Mouse (Mus musculus) liver, postnatal 0 days (tissue): ENCODE measurements at regions not wholly inside any gene's neighbourhood (a gene's known extent, or its start where the extent isn't known, plus 50 kb on each side); places are given as distances from the start of the nearest gene placed in this dataset.

Experiments used
- ATAC-seq: fragments of 200-750 bp; cut with Nextera tagmentation; 2 replicates; pipeline ENCODE4 v1.8.0; 2017; ENCODE audit warnings: mild to moderate bottlenecking, moderate library complexity
- DNase-seq: peaks from one replicate; pipeline ENCODE4 v3.0.0-alpha.2; 2016
- H3K27ac ChIP-seq: fragments of 300-500 bp; sonication (generic); 2 replicates; pipeline ENCODE4 v1.5.1; 2014; ENCODE audit warnings: antibody characterized with exemption, moderate library complexity, mild to moderate bottlenecking, low read depth
- H3K27me3 ChIP-seq: fragments of 300-500 bp; sonication (generic); 2 replicates; pipeline ENCODE4 v1.6.1; 2014; ENCODE audit warnings: low read length, control low read depth, mixed read lengths; ENCODE audit not compliant: insufficient read depth
- H3K36me3 ChIP-seq: fragments of 300-500 bp; sonication (generic); replicated peaks from 2 replicates; pipeline ENCODE4 v1.6.1; 2014; ENCODE audit warnings: mild to moderate bottlenecking, control low read depth, low read length, moderate library complexity, mixed read lengths; ENCODE audit not compliant: insufficient read depth
- H3K4me1 ChIP-seq: fragments of 300-500 bp; sonication (generic); 2 replicates; pipeline ENCODE4 v1.6.1; 2014; ENCODE audit warnings: antibody characterized with exemption, mild to moderate bottlenecking, control low read depth; ENCODE audit not compliant: insufficient read depth
- H3K4me2 ChIP-seq: fragments of 300-500 bp; sonication (generic); 2 replicates; pipeline ENCODE4 v1.6.1; 2014; ENCODE audit warnings: low read depth, mild to moderate bottlenecking, low read length, moderate library complexity, mixed read lengths
- H3K4me3 ChIP-seq: fragments of 300-500 bp; sonication (generic); 2 replicates; pipeline ENCODE4 v1.5.1; 2014; ENCODE audit warnings: low read depth, low read length
- H3K9ac ChIP-seq: fragments of 300-500 bp; sonication (generic); replicated peaks from 2 replicates; pipeline ENCODE4 v1.6.1; 2014; ENCODE audit warnings: mild to moderate bottlenecking, moderate library complexity
- H3K9me3 ChIP-seq: fragments of 300-500 bp; sonication (generic); 2 replicates; pipeline ENCODE4 v1.6.1; 2016; ENCODE audit warnings: mild to moderate bottlenecking, control low read depth, low read length, mixed read lengths
- CTCF ChIP-seq: sonication (generic); IDR thresholded peaks from 2 replicates; pipeline ENCODE4 v1.5.1; 2016; ENCODE audit warnings: antibody characterized with exemption, low read depth
- EP300 ChIP-seq: IDR thresholded peaks from 2 replicates; pipeline ENCODE4 v1.6.1; 2016; ENCODE audit warnings: antibody characterized with exemption, low read depth, mild to moderate bottlenecking
- WGBS: fragments of 180-500 bp; shearing (Covaris S2); extraction: QIAGEN DNeasy Blood & Tissue Kit; methylation state at CpG from one replicate; pipeline ENCODE4 v1.1.7; 2014; ENCODE audit not compliant: insufficient replicate concordance; 5-methylcytosine and 5-hydroxymethylcytosine counted together

DNA sequence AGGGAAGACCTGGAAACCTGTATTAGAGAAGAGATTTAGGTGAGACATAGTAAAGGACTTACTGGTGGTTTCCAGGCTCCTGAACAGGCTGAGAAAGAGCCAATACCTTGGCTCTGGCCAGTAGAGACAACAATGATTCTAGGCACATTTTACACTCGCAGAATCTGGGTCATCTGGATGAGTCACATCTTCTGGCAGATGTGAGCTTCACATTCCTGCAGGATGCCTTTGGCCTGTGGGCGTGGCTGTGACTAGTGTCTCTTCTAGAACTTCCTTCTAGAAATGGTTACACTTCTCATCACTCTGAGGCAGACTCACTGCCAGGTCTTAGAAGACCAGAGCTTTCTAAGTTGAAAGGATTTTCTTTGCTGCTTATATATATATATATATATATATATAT, 69.8 kb upstream of the Arhgap5 start:
- WGBS: 51% methylated on average over 2 of the region's 2 CpGs
- ATAC-seq: no peak
- H3K9ac ChIP-seq: no peak overlapping the region

DNA sequence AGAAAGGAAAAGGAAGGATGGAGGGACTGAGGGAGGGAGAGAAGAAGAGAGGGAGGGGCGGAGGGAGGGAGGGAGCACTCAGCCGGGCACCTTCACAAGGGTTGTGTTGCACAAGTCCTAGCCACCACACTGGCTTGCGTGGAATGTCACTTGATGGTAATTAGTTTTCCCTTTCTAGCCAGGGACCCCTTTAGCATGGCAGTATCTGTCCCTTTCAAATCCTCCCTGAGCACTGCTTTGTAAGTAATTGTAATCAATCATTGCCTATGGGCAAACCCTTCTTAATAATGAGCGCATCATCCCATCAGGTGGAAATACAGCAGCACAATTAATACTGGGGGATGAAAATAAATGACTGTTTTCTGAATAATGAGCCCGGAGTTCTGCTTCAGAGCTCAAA, 68.5 kb upstream of the Arhgap5 start:
- DNase-seq (no peak), ATAC-seq (no peak)
- no peaks in the 10 kb centered on the region for H3K36me3 ChIP-seq
- no peak overlapping the region for H3K4me3 ChIP-seq
- no peaks in the 10 kb centered on the region for H3K27me3 ChIP-seq
- WGBS: 83% methylated on average over 5 of the region's 5 CpGs
- H3K4me2 ChIP-seq: no peak overlapping the region
- TF ChIP-seq CTCF (no peak), EP300 (no peak)
- no peaks in the 10 kb centered on the region; the same call in 1 of the 2 replicates for H3K4me1 ChIP-seq
- H3K9ac ChIP-seq: no peak overlapping the region
- H3K27ac ChIP-seq: no peak overlapping the region
- no peaks in the 10 kb centered on the region for H3K9me3 ChIP-seq

More for the DNA sequence above, 69.8 kb upstream of the Arhgap5 start:
- Histone ChIP-seq H3K9me3 (no peaks in the 10 kb centered on the region), H3K27me3 (no peaks in the 10 kb centered on the region), H3K4me1 (no peaks in the 10 kb centered on the region), H3K4me3 (no peak overlapping the region), H3K4me2 (no peak overlapping the region), H3K27ac (no peak overlapping the region), H3K36me3 (no peaks in the 10 kb centered on the region)
- TF ChIP-seq CTCF: no peak
- TF ChIP-seq EP300: no peak
- no peak for DNase-seq

DNA sequence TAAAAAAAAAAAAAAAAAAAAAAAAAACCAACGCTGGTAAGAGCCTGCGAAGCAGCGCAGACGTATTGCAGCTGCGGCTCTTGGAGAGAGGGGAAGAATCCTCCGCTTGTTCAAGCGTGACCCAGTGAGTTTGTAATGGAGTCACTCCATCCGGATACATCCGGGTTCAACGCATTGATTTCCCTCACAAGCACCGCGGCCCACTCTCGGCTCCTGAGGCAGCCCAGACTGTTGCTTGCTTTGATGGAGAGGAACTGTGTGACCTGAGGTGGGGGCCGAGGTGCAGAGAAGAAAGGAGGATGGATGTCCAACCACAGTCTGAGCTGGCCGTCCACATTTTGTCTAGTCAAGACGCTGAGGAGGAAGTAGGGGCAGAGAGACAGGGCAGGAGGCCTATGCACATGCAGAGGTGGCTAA, 68.0 kb upstream of the Arhgap5 start:
- TF ChIP-seq CTCF: no peak
- no peak for TF ChIP-seq EP300
- 77% methylated on average over 16 of the region's 16 CpGs for WGBS

DNA sequence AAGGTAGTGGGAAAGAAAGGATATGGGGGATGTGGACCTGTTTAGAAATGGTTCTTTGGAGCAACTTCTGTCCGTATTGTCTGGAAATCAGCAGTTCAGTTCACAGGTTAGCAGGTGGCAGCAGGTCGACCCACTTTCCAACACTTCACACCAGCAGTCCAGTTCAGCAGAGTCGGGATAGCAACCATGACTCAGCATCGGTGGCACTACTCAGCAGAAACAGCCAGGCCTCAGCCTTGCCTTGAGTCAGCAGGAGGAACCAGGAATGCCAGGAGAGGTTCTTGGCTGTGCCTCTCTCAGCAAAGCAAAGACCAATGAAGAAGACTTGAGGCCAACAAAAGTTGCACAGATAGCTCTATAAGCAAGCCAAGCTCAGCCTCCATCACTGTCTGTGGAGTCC, 66.8 kb upstream of the Arhgap5 start:
- TF ChIP-seq EP300: no peak
- DNase-seq (no peak), ATAC-seq (no peak)
- no peak overlapping the region for H3K4me3 ChIP-seq
- H3K9ac ChIP-seq: no peak overlapping the region
- H3K36me3 ChIP-seq: no peaks in the 10 kb centered on the region
- no peak overlapping the region for H3K27ac ChIP-seq
- no peaks in the 10 kb centered on the region for H3K27me3 ChIP-seq
- no peaks in the 10 kb centered on the region; the same call in 1 of the 2 replicates for H3K4me1 ChIP-seq
- no peak overlapping the region for H3K4me2 ChIP-seq
- no peaks in the 10 kb centered on the region for H3K9me3 ChIP-seq
- 69% methylated on average over 4 of the region's 4 CpGs for WGBS

More for the DNA sequence above, 68.0 kb upstream of the Arhgap5 start:
- no peak overlapping the region for H3K27ac ChIP-seq
- H3K4me2 ChIP-seq: no peak overlapping the region
- H3K27me3 ChIP-seq: no peaks in the 10 kb centered on the region
- ATAC-seq (no peak), DNase-seq (no peak)
- H3K4me1 ChIP-seq: no peaks in the 10 kb centered on the region; the same call in 1 of the 2 replicates
- H3K9me3 ChIP-seq: no peaks in the 10 kb centered on the region
- no peak overlapping the region for H3K4me3 ChIP-seq
- H3K36me3 ChIP-seq: no peaks in the 10 kb centered on the region
- no peak overlapping the region for H3K9ac ChIP-seq

DNA sequence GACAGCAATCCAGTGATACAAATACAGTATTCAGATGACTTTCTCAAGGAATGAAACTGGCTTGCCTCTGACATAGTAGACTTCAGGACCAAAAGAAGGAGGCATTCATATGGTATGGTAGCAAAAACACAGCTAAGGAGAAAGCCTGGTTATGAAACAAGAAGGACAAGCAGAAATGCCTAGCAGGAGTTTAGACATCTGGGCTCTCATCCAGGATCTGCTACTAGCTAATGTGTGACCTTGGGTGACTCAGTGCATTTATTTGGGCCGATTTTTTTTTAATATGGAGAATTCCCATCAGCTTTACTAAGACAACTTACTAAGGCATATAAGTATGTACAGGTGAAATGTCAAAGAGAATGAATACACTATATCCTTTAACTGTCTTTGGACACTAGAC, 64.5 kb upstream of the Arhgap5 start:
- H3K4me3 ChIP-seq: no peak overlapping the region
- ATAC-seq (no peak), DNase-seq (no peak)
- WGBS: 67% methylated on average over 1 of the region's 1 CpGs
- H3K9me3 ChIP-seq: no peaks in the 10 kb centered on the region
- no peak overlapping the region for H3K27ac ChIP-seq
- H3K4me1 ChIP-seq: no peaks in the 10 kb centered on the region; the same call in 1 of the 2 replicates
- H3K9ac ChIP-seq: no peak overlapping the region
- TF ChIP-seq CTCF (no peak), EP300 (no peak)
- H3K27me3 ChIP-seq: no peaks in the 10 kb centered on the region
- H3K36me3 ChIP-seq: no peaks in the 10 kb centered on the region
- no peak overlapping the region for H3K4me2 ChIP-seq

DNA sequence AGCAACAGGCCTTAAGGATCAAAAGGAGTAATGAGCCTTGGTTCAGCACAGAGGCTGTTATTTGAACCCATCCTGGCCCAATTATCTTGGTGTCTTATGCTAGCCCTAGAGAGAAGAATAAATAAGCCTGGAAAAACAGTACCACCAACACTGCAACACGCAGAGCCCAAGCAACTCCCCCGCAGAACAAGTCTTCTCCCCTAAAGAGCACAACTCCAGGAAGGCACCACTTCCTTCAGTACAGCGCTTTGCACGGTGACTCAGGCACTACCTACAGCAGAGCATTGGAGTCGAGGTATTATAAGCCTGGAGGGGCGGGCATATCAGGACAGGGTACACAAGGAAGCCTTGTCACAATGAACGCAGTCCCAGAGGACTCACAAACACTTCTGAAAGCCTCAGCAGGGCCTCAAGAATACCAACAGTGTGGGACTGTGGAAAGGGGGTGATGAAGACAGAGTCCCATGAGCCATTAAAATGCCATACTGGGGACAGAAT, 62.9 kb upstream of the Arhgap5 start:
- H3K27ac ChIP-seq: no peak overlapping the region
- no peak overlapping the region for H3K4me3 ChIP-seq
- H3K9ac ChIP-seq: no peak overlapping the region
- no peak for ATAC-seq
- 59% methylated on average over 7 of the region's 7 CpGs for WGBS
- H3K4me1 ChIP-seq: no peaks in the 10 kb centered on the region; the same call in 1 of the 2 replicates
- DNase-seq: no peak
- no peaks in the 10 kb centered on the region for H3K36me3 ChIP-seq
- H3K4me2 ChIP-seq: no peak overlapping the region
- H3K9me3 ChIP-seq: no peaks in the 10 kb centered on the region
- no peaks in the 10 kb centered on the region for H3K27me3 ChIP-seq
- no peak for TF ChIP-seq CTCF

DNA sequence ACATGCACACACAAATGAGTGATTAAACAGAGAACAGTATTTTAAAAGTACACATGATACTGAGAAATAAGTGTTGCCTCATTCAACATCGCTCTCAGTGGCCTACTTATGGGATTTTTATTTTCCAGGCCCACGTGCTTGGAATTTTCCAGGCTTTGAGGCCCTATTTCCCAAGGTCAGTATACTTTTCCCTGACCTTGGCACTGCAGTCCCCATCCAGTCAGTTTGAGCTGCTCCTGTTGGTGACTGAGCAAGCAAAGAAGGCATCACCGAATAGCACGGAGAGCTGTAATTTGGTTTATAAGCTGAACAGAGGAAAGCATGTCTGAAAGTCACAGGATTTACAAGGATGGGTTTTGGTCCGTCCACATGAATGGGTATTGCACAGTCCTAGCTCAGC, 61.4 kb upstream of the Arhgap5 start:
- Histone ChIP-seq H3K27me3 (no peaks in the 10 kb centered on the region), H3K4me3 (no peak overlapping the region), H3K4me1 (peaks cover 2% of the 10 kb centered on the region; the same call in 1 of the 2 replicates), H3K27ac (no peak overlapping the region), H3K9me3 (no peaks in the 10 kb centered on the region), H3K4me2 (no peak overlapping the region), H3K36me3 (no peaks in the 10 kb centered on the region), H3K9ac (no peak overlapping the region)
- TF ChIP-seq CTCF (no peak), EP300 (no peak)
- WGBS: 82% methylated on average over 5 of the region's 5 CpGs
- ATAC-seq (no peak), DNase-seq (no peak)
